Comparison of ENCODE assay signal across 7 mouse cellular contexts in genomic region chr11:23067395-23068136, GRCm38 (mm10).
A peak's percentile ranks its signal among the peaks of the same experiment; 100 is the strongest.
DNase-seq lines count a peak whose midpoint lies in the region; ATAC-seq lines count a peak whose summit lies in the region.

No protein-coding gene starts in this region.

- peak overlapping the region; percentile 45; the same call in 1 of the 2 replicates for H3K27ac ChIP-seq in intestine, embryonic 16.5 days (ENCODE audit: low read length)
- no peak overlapping the region; the same call in 1 of the 2 replicates for H3K27ac ChIP-seq in midbrain, embryonic 11.5 days (ENCODE audit: low read depth, low read length)

- H3K9me3 ChIP-seq in intestine, embryonic 16.5 days (ENCODE audit: control insufficient read depth, low read length): no peaks in the 10 kb centered on the region
- H3K9me3 ChIP-seq in midbrain, embryonic 11.5 days (ENCODE audit: control insufficient read depth, low read length): no peaks in the 10 kb centered on the region

- peak overlapping the region; percentile 67 for H3K4me3 ChIP-seq in intestine, embryonic 16.5 days (ENCODE audit: low read length)
- H3K4me3 ChIP-seq in midbrain, embryonic 11.5 days (ENCODE audit: low read depth, low read length): peak overlapping the region; percentile 64

- H3K4me2 ChIP-seq in intestine, embryonic 16.5 days (ENCODE audit: low read depth, low read length): peak overlapping the region; percentile 78
- H3K4me2 ChIP-seq in midbrain, embryonic 11.5 days: peak overlapping the region; percentile 77

- DNase-seq in adrenal gland, adult 2 months: peak; percentile 95
- DNase-seq in embryo, embryonic 11.5 days (ENCODE audit: low read depth, low spot score): peak; percentile 85
- DNase-seq in gastrocnemius, postnatal 36 days: peak; percentile 75 to 80
- DNase-seq in left cerebral cortex, postnatal 36 days (ENCODE audit: low spot score in 2 of 2): peak; percentile 91 to 92
- DNase-seq in midbrain, embryonic 11.5 days (ENCODE audit: low spot score, missing footprints): peak; percentile 98
- DNase-seq in skeletal muscle tissue, adult 2 months (ENCODE audit: low read depth, low spot score): peak; percentile 91

- under 1% methylated on average over 48 of the region's 49 CpGs for WGBS in intestine, embryonic 16.5 days
- under 1% methylated on average over 49 of the region's 49 CpGs for WGBS in midbrain, embryonic 11.5 days

- intact Hi-C loops in gastrocnemius, postnatal 36 days (cut with DNase I): no loop called here
- intact Hi-C loops in left cerebral cortex, postnatal 36 days (cut with DNase I): loop anchor here (2.0 to 5.0 kb wide), 3 partner anchors 60 to 239 kb away; partner anchors contain the start of genes Fam161a and Usp34

- H3K27me3 ChIP-seq in intestine, embryonic 16.5 days (replicated peaks; ENCODE audit: control insufficient read depth, insufficient read depth, low read length): no peaks in the 10 kb centered on the region
- H3K27me3 ChIP-seq in midbrain, embryonic 11.5 days (ENCODE audit: control insufficient read depth, insufficient read depth, low read length): no peaks in the 10 kb centered on the region

- H3K36me3 ChIP-seq in intestine, embryonic 16.5 days (ENCODE audit: control insufficient read depth, insufficient read depth, low read length): no peaks in the 10 kb centered on the region
- H3K36me3 ChIP-seq in midbrain, embryonic 11.5 days (ENCODE audit: control insufficient read depth, insufficient read depth, low read length): no peaks in the 10 kb centered on the region

- ATAC-seq in intestine, embryonic 16.5 days: peak; percentile 100
- ATAC-seq in midbrain, embryonic 11.5 days (ENCODE audit: low FRiP score): peak; percentile 99

- no peaks in the 10 kb centered on the region for H3K4me1 ChIP-seq in intestine, embryonic 16.5 days (ENCODE audit: control insufficient read depth, insufficient read depth, low read length)
- no peaks in the 10 kb centered on the region for H3K4me1 ChIP-seq in midbrain, embryonic 11.5 days (ENCODE audit: control insufficient read depth, insufficient read depth, low read length)

- peak overlapping the region; percentile 79 for H3K9ac ChIP-seq in intestine, embryonic 16.5 days (ENCODE audit: low read depth, low read length)
- H3K9ac ChIP-seq in midbrain, embryonic 11.5 days (ENCODE audit: low read length): peak overlapping the region; percentile 76
